Mouse (Mus musculus) frontal cortex, adult 2 months (tissue): ENCODE results near the gene Lpin2. TPM values are rescaled to one million over a fixed set of nuclear protein-coding genes. Genes with fewer than 3 reads are reported as not detected.

Experiments
- DNase-seq, 2 experiments: peaks; one replicate each; pipeline ENCODE4 v3.0.0; 2022; ENCODE audit warnings: low spot score in 1 of 2; ENCODE audit errors: extremely low spot score in 1 of 2
- polyA plus RNA-seq: library from polyadenylated mRNA; depleted of rRNA; stranded (reverse); fragments of >200 nt; gene quantifications from 2 replicates; pipeline ENCODE4 v1.2.3, GENCODE M21; 2012

Lpin2 gene
- polyA plus RNA-seq, 1 experiment, result 47.1 TPM

DNA sequence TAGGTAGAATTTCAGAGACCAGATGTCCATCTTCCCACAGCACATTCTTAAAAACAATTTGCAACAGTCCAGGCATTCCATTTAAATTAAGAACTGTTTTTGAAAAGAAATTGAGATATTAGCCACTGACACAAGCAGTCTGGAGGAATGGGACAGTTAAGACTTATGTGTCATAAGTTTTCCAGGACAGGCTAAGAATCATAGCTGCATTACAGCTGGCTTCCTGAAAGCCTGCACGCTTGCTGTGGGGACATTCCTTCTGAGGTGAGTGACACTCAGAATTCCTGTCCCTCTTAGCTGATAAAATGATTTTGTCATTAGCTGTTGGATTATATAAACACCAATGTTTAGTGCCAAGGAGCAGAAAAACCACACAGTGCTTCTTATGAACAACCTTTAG is 12.7 kb upstream of the Lpin2 start:
- DNase-seq, result no peak

DNA sequence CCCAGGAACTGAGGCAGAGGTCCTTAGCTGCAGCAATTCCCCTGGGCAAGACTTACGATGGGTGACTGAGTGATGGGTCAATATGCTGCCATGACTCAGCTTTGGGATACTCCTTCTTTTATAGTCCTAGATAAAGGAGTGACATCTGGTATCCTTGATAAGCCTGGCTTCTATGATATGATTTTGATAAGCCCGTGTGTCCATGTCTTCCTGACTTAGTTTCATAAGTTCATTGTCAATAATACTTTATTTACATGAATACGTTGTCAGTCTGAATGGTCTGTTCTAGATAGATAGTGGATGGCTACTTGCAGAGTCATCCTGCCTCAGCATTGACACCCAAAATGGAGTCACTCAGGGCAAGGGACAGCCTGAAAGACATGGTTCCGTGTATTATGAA is 11.2 kb upstream of the Lpin2 start:
- DNase-seq, result no peak

DNA sequence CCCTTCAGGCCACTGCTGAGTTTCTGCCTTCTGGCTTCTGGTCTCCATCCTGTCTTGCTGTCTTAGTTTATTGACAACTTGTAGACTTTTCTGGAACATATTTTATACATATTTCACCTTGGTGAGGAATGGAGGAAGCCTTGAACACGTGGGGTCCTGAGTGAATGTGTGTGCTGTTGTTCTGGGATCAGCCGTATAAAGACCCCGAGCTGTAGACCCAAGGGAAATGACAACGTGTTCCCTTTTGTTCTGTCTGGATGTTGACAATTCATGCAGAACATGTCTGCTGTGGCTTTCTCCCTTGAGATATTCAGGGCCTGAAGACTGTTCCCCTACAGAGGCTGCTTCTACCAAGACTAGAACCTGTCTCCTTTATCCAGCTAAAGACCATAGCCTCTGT is 5.0 kb upstream of the Lpin2 start:
- DNase-seq, result no peak

DNA sequence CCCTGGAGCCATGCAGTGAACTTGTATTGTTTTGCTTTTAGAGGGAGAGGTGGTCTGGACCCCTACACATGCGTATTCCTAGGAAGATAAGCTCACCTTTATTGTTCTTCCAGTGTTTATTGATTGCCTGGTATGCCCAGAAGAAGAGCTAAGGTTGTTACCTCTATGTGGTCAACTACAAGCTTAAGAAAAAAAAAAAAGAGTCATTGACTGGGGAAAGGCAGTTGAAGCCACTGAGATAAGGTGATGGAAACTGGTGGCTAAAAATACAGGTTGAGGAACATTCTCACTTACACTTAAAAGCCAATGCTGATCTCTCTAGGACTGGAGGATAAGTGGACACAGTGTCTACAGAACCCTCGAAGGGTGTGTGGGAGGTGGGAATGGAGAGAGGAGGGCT is 4.4 kb upstream of the Lpin2 start:
- DNase-seq, result no peak

DNA sequence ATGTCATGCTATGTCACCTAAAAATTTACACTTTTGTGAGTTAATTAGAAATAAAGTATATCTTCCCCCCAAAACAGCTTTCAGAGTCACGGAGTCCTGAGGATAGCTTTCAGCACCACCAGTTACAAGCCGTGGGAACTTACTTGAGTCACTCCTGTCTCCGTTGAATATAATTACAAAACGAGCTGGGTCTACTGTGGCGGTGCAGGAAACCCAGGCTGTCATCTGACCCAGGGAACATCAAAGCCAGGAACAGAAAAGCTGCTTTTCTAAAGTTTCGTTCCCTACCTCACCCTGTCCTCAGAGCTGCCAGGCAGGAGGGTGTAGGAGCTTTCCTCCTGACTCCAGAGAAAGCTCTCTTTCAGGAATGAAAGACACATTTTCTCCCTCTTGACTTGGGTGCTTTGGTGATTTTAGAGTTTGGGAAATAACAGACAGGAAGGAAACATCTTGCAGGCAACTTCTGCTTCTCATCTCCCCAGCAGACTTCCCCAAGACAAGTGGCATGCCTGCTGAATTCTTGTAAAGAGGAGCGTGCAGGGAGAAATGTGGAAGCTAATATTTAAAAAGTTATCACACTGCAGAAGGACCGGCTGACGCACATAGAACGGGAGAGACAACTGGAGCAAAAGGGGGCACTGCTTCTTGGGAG is 3.7 kb upstream of the Lpin2 start:
- no peak for DNase-seq

DNA sequence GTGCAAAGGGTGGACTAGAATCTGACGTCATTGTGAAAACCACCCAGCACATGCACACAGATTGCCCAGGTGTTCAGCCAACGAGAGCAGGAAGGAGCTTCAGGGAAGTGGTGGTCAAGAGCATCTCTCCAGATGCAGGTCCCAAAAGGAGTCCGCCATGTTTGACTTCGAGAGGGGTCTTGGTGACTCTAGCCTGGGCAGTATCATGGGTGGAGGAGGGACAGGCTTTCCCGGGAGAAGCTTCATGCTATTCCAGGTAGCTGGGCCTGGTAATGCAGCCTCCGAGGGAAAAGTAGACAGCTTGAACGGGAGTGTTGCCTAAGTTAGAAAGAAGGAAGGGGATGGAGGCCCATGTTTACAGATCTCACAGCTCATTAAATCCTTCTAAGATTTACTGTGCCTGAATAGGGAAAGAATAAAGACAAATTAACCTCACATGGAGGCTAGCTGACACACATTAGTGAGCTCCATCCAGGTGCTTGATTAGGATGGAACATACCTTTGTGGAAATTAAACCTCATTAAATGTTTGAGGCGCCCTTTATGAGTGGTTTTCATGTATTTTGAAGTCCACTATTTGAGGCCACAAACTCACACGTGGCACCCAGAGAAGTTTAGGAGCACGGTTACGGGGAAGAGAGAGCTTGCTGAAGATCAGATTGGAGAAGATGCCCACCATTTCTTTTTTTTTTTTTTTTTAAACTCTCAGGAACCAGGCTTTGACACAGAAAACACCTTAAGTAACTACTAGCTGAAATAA is 2.6 kb upstream of the Lpin2 start:
- DNase-seq, result no peak

DNA sequence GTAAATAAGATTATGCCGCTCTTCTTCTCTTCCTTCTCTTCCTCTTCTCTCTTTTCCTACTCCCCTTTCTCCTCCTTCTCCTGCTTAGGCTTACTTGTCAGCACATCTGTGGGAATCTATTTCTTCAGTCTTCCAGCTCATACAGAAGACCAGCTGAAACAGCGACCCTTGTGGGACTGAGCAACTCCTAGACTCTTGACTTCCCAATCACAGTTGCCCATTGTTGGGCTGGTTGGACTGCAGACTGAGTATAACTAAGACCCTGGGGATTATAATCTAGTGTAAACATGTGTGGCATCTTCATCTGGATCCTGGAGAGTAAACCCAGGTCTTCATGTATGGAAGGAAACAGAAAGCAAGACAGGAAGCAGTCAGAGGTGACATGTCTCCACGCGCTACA is 1.8 kb upstream of the Lpin2 start:
- no peak for DNase-seq

DNA sequence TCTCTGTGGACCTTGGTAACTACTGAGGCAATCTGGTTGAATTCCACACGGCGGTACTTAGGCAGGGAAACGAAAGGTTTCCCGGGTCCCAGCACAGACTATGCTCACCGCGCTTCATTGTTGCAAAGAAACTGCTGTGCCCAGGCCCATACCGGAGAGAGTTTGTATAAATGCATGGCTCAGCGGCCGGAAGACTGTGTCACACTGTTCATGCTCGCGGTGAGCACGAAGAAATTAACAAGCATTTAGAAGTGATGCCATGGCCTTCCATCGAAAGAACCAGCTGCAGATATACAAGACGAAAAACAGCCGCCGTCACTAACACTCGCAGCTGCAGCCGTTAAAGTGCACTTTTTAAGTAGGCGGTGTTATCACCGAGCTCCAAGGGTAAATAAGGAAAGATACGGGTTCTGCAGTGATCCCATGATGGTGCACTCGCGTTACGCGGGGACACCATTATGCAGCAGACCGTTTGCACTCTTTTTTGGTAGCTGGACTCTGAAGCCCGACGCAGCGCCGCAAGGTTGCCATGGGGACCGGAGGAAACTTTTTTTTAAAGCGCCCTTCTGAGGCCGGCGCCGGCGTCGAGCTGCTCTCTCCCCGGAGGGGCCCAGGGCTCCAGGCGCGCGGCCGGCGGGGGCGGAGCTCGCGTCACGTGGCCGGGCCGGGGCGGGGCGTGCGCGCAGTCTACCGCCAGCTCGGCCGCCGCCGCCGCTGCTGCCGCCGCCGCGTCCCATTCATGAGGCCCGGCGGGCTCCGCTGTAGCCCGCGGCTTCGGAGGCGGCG is 704 bp downstream of the Lpin2 start:
- DNase-seq, result peak; percentile 73 to 88

DNA sequence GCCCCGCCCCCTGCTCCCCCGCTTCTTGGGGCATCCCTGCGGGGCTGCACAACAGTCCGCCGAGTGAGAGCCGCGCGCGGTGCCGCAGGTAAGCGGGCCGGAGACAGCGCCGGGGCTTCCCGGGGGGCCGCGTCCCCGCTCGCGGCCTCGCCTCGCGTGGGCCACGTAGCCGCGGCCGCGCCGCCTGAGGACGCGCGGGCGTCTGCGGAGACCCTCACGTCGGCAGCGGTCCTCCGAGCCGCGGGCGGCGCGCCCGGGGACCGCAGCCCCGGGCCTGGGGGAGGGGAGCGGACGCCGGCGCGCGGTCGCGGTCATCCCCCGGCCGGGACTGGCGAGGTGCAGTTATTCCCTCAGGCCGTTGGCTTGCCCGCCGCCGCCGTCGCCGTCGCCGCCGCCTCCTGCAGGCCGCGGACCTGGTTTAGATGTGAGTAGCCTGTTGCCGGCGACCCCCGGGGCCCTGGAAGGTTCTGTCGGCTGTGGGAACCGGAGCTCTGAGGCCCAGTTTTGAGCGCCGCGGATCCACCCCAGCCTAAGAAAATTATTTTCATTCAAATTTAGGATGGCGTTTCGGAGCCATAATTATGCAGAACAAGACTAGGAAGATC is 1.4 kb downstream of the Lpin2 start:
- peak in 1 of 2 experiments; percentile 33 for DNase-seq

DNA sequence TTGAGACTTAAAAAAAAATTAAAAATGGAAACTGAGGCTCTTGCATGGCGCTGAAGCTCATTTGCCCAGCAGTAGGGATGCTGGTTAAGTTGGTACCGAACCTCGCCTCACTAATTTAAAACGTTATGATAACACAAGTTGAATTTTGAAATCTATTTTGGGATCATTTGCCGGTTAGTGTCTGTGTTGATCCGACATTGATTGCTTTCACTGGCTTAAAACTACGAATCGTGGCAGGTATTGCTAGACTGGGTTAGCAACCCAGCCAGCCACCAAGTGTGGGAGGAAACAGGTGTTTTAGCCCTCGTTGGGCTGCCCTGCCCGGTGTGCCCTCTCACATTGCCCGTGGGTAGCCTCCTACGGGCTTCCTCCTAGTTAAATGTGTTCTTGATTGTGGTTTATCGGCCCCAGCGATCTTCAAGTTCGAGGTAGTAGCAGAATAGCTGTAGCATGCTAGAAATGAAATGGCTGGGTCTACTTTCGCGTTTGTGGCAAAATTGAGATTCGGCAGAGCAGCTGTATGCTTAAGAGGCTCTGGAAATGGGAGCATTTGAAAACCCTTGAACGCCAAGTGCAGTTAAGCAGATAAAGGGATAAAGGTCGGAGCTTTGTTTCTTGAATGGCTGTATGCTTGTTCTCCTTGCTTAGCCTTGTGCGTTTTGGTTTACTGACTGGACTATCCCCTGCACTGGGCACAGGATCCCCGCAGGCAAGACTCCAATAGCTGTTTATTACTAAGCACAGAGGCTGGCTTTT is 2.2 kb downstream of the Lpin2 start:
- peak in 1 of 2 experiments; percentile 26 for DNase-seq

DNA sequence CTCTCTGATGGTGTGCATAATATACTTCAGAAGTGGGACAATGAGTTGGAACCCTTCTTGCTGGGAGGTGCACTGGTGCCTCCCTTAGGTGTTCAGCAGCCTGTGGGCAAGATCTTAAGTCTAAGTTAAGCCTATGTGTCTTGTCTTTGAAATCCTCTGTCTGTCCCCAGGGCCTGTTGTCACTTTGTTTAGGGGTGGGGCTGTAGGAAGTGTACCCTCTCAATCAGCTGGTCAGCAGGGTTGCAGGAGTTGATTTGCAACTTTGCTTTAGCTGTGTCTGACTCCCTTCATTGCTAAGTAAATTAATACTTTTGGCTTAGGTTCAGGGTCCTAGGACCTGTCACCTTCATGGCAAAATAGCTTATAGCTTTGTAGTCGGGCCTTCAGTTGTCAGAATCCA is 3.0 kb downstream of the Lpin2 start:
- no peak for DNase-seq

DNA sequence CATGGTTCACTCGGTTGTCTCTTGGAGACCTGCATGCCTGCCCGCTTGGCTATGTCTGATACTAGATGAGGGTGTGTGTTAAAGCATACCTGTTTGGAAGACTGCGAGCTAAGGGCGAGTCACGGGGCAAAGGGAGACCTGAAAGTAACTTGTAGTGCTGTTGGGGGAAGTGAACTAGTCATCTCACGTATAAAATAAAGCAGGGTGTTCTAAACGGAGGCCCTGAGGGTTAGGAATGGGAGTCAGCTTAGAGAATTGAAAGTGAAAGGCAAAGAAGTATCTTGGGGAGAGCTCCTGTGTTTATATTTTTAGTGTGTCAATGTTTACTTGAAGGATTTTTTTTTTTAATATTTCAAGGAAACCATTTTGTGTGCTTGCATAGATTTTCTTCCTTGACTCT is 8.2 kb downstream of the Lpin2 start:
- DNase-seq, result no peak

DNA sequence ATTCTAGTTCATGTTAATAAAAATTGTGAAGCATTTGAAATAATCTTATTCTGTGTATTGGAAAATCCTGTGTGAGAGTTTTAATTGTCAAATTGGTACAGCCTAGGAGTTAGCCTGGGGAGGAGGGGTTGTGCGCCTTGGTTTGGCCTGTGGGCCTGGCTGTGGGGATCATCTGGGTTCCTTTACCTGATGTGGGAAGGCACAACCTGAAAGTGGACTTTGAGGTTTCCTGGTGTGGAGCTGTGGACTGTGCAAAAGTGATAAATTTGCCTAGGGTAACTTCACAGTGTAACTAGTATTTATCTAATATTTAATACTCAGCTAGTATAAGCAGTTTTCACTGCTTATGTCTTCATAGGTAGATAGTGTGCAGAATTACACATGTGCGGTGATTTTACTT is 8.7 kb downstream of the Lpin2 start:
- no peak for DNase-seq

DNA sequence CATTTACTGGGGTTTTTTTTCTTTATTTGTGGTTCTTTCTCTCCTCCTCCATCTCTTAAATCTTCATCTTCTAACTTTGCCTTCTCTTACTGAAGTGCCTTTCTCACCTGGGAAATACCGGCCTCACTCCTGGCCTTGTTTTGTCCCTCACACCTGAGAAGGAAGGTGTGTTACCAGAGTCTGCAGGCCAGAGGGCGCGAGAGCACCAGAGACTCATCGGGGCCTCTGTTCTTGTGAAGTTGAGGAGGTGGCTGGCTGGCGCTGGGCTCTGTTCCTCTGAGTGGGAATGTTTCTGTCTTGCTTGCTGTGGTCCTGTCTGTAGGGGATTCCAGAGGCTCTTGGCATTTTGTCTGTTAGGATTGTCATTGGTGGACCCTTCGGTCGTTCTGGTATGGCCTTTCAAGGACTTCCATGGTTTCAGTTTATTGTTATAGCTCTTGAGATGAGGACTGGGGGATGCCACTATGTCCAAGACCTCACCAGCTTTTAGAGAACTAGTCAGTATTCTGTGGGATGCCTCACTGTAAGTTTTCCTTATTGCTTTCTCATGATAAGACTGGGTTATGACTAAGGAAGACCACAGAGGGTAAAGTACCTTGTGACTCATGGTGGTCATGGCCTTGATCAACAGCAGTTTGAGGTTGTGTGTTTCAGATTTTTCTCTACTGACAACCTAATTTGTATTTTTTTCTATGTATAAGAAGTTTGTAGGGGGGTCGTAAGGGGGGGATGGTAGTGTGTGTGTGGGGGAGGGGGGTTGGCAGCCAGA is 9.5 kb downstream of the Lpin2 start:
- no peak for DNase-seq

DNA sequence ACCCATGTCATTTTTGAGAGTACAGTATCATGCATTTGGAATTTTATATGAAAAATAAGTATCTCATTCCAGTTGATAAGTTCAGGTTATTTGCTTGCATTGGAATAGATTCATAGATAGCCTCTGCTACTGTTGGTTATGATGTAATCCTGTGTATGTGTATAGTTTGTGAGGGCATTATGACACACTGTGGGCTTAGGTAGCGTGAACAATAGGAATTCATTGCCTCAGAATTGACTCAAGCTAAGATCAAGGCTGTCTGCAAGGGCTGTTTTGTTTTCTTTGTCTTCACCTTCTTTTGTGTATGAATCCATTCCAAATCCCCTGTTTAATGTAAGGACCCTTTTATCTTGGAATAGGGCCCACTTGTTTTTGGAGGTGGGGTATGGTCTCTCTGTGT is 10.7 kb downstream of the Lpin2 start:
- DNase-seq, result no peak

DNA sequence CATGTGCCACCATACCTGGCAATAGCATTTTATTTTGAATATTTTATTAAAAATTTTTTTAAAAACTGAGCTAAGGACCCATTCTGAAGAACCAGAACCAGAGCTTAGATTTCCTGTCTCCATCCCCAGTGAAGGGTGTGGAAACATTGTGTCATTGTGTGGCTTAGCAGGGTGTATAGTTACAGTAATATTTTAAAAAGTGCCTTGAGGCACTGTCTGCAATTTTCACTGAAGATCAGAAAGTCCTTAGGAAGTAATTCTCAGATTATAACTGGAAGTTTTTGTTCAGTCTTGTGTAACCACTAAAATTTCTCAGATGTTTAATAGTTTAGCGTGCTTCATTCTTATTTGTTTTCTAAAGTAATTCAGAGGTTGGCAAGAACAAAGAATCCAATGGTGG is 11.1 kb downstream of the Lpin2 start:
- no peak for DNase-seq

DNA sequence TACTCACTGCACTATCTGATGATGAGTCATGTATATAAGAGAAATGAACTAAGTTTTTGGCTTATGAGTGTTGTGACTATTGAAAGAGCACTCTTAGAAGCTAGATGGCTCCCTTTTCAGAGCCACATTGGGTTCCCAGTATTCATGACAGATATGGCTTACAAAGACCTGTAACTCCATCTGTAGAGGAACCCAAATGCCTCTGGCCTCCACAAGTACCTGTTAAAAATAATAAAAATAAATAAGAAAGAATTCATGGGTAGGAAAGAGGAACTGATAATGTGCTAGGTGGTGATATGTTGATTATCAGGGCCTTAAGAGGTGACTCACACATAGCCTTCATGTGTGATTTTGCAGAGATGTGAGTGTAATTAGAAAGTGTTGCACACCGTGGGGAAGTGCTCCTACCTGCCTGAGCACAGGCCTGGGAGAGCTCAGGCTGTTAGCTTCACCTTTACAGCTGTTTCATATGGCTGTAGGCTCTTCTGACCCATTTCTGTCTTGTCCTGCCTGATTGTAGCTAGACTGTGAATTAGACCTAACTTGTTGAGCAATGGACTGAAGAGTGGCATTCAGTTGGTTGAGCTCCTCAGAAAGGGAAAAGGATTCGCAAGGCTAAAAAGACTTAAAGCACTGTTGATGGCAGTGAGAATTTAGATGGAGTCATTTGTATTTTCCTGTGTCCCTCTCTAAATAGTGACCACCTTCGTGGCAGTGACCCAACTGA is 12.7 kb downstream of the Lpin2 start:
- no peak for DNase-seq

DNA sequence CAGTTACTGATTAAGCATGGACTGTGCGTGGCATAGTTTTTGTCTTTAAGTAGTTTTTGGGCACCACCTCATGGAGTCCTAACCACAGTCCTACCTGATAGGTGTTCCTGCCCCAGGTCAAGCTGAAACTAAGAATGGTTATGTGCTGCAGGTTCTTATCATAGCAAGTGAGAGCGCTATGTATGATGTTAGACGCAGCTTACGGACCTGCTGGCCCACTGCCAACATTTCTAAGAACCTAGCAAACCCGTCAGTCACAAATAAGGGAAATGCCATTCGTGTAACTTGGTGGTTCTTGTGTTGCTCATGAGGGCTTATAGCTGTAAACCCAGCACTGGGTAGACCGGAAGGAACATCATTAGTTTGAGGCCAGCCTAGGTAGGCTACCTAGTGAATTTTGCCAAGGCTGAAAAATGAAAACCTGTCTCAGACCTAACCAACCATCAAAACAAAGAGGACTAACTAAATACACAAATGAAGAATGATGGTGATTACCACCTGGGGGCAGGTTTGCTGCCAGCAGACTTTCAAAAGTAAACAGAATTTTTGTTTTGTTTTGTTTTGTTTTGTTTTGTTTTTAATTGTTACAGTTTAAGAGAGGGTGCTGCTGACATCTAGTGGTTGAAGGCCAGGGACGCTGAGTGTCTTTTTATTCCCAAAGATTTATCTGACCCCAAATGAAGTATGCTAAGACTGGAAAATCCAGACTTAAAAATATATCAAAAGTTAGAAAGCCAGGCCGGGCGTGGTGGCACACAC is 13.5 kb downstream of the Lpin2 start:
- DNase-seq, result peak in 1 of 2 experiments; percentile 42
